Mouse (Mus musculus) ES-Bruce4 (cell line): Measurements from ENCODE around the gene Gbp3.

Experiments used
- CTCF ChIP-seq: IDR thresholded peaks from one replicate; pipeline ENCODE4 v1.8.1; 2011; ENCODE audit warnings: low read depth, low read length
- EP300 ChIP-seq: IDR thresholded peaks from 2 replicates; pipeline ENCODE4 v1.6.1; 2011; ENCODE audit warnings: low read depth, low read length; ENCODE audit not compliant: insufficient read depth

DNA sequence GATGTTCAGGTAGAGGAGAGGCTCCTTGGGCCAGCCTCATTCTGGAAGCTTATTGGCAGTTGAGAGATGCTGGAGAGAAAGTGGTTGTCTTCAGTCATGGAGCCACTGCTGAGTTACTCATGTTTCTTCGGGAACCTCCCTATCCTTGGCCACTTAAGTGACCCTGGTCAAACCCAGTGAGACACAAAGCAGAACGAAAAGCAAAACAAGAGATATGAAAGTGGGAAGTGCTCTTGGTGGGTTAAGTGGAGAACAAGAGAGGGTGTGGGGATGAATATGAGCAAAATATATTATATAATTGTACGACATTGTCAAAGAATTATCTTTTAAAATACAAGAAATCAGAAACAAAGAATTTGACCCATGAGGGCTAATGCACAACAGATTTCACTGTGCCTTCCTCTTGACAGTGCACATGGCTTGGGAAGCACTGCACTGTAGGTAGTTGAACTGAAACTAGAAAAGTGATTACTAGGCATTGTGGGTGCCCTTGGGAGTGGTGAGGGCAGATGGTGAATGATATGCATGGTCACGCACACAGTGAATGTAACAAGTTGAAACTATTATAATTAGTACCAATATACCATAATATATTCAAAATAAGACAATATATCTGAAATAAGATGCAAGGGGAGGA, 30.7 kb downstream of the Gbp3 start:
- TF ChIP-seq EP300: no peak
- TF ChIP-seq CTCF: no peak
